Mouse (Mus musculus) myocyte (in vitro differentiated cells): ENCODE measurements around the gene Il25.

Source experiments
- POLR2A ChIP-seq: IDR thresholded peaks from one replicate; pipeline ENCODE4 v1.6.1; 2011; ENCODE audit warnings: low read depth, mild to moderate bottlenecking, control low read depth, moderate library complexity; ENCODE audit not compliant: insufficient read length
- SRF ChIP-seq: IDR thresholded peaks from one replicate; pipeline ENCODE4 v1.6.1; 2011; ENCODE audit warnings: low read depth; ENCODE audit not compliant: control insufficient read depth, insufficient read length
- USF1 ChIP-seq: IDR thresholded peaks from one replicate; pipeline ENCODE4 v1.6.1; 2011; ENCODE audit warnings: low read depth, mild to moderate bottlenecking, control low read depth, moderate library complexity

GRCm38 (mm10) chr14:54959197-54959596 is 26.7 kb downstream of the Il25 start:
- TF ChIP-seq SRF: no peak
- no peak for TF ChIP-seq POLR2A
- no peak for TF ChIP-seq USF1
